Mouse (Mus musculus) retina, postnatal 7 days (tissue): ENCODE data around the gene Rapgef2.
"Not testable (repeated sequence)": the region's sequence is repeated elsewhere in the genome, so short reads cannot be mapped to it uniquely, and the experiment has no call there.

Source experiments
- DNase-seq: peaks from one replicate; pipeline ENCODE4 v3.0.0-alpha.2; 2012; ENCODE audit warnings: low read depth, low spot score

Gene Rapgef2

GRCm38 (mm10) chr3:79100831-79101230 is 185.5 kb downstream of the Rapgef2 start:
- DNase-seq = no peak

DNA sequence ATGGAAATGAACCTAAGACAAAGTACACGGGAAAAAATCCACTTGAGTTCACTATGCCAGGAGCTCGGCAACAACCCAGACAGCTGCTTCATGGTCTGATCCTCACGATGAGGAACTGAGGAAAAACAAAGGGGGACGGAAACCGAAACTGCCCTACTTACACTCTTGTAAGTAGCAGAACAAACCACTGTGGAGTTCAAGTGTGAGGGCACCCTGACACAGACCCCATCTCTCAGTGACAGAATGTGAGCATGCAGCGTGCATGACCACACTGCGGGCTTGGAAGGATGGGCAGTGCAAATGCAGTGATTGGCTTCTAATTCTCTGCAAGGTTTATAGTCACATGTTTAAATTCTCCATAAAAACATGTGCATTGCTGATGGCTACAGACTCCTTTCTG is 197.2 kb downstream of the Rapgef2 start:
- no peak for DNase-seq

DNA sequence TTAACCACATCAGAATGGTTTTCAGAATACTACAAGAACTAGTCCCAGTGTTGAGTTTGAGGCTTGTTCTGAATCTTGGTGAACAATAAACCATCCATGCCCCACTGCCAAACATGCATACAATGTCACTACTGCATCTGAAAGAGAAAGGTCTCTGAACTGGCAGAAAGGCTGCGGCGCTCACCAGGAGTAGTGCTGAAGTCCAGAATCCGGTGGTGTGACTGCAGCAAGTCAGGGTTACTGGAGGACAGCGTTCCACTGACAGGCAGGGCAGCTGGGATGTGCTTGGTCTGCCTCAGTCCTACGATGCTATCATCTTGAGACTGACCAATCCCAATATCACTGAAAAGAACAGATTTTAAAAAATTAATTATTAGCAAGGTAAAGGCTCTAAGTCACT is 197.9 kb downstream of the Rapgef2 start:
- no peak for DNase-seq

GRCm38 (mm10) chr3:79086282-79086681 is 200.0 kb downstream of the Rapgef2 start:
- no peak for DNase-seq

- DNase-seq = no peak
Observed at GRCm38 (mm10) chr3:79083881-79084280, 202.4 kb downstream of the Rapgef2 start.

DNA sequence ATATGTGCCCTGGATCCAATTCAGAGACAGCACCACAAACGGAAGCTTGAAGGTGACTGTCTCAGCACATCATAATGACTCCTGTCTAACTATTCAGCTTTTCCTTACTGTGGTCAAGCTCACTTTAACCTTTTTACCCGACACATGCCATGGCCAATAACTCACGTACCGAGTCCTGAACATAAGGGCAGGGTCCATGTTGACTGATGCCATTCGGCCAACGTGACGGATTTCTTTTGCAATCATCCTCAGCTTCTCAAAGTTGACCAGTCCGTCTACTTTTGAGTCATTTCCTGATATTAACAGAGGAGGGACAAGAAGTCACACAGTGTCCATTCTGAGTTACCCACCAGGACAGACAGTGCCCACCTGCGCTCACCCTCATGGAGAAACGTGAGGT is 203.3 kb downstream of the Rapgef2 start:
- DNase-seq = no peak

- no peak for DNase-seq
Observed at GRCm38 (mm10) chr3:79079076-79079475, 207.2 kb downstream of the Rapgef2 start.

- no peak for DNase-seq
Observed at GRCm38 (mm10) chr3:79074970-79075369, 211.3 kb downstream of the Rapgef2 start.

DNA sequence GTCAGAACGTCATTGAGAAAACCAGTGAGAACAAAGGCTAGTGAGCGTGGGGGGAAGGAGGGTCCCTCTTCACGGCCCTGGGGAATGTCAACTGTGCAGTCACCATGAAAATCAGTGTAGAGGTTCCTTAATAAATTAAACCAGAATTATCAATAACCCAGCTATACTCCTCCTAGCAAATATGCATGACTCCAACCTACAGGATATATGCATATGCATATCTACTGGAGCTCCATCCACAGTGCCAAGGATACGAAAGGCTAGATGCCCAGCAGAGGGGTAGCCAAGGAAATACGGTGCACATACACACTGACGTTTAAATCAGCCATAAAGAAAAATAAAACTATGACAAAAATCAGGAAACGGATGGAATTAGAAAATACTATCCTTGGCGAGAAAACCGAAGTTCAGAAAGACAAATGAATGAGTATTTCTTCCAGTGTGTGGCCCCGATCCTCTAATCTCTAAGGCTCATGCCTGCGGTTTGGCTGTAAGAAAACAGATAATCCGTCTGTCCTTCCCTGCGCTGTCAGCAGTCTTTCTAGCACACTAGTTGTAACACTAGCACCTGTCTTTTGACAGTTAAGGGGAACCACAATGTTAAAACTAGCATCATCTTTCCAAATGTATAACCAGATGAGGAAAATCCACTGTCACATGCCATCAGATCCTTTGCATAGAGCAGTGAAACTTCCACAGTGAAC is 212.6 kb downstream of the Rapgef2 start:
- no peak for DNase-seq

GRCm38 (mm10) chr3:79071561-79071960 is 214.8 kb downstream of the Rapgef2 start:
- no peak for DNase-seq

DNA sequence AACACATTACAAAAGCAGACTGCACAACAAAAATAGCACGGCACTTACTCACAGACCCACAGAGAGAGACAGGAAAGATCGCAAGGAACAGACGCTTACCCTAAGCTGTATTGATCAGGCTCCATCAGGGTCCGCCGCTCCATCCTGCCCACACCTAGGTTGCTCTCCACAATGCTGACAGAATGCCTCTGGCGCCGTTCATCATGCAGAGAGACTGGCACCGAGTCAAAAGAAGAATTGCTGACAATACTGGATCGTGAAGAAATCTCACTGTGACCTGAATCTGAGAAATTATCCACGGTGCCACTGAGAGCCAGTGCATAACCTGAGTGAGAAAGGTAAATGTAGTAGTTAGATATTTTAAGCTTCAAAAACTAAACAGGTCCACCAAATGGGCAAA is 216.4 kb downstream of the Rapgef2 start:
- no peak for DNase-seq

DNA sequence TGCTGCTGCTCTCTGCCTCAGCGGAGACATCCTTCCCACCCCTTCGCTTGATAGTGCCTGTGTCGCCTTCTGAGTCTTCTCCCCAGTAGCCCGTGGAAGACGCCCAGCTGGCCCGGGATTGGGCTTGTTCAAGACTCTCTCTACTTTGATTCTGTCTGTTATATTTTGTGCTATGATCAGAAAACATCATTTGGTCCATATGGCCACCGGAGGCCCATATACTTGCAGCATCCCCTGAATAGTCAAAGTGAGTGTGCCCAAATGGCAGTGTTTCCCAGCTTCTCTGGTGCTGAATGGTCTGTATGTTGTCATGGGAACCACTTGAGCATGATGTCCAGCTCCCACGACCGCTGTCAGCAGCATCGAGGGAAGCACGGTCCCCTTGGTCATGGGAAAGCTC is 217.3 kb downstream of the Rapgef2 start:
- DNase-seq = no peak

DNA sequence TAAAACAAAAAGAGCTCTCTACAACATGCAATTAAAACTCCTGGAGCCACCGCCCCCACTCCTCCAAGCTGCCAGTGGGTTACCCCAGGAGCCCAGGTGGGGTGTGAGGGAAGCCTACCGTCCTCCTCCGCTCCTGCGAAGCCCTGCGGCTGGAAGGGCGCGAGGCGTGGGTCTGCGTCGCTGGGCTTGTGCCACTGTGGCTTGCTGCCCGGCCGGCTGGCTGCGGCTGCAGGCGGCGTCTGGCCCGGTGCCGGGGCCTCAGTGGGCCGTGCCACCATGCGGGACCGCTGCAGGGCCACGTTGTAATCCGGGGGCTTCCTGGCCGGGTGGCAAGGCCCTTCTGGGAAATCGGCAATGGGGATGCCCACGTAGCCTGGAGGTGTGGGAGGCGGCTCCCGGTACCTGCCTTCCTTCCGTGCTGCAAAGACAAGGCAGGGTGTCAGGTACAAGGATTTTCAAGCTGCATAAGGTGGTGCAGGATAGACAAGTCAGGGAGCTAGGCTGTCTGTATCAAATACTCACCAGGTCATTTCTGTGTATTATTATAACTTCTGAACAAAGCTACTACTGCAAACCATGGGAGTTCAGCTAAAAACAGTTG is 219.8 kb downstream of the Rapgef2 start:
- no peak for DNase-seq

- no peak for DNase-seq
Observed at GRCm38 (mm10) chr3:79064096-79064495, 222.2 kb downstream of the Rapgef2 start.

DNA sequence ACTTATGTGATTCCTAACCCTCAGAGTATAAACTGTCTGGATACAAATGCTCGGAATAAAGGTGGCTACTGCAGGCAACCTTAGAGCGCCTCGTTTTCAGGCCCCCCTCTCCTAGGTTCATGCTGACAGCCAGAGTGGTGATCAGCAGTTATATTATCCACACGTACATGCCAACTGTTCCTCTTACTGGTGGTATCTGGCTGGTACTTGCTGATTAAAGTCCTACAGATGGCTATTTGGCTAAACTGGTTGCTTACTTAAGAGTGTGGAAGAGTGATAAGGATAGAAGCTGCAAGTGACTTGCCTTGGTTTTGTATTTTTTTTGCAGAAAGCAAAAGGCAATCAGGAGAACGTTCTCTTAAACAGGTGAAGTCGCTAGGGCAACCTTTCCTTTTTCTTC is 224.9 kb downstream of the Rapgef2 start:
- DNase-seq = no peak

GRCm38 (mm10) chr3:79058491-79058890 is 227.8 kb downstream of the Rapgef2 start:
- not testable (repeated sequence) for DNase-seq

GRCm38 (mm10) chr3:79045251-79045650 is 241.1 kb downstream of the Rapgef2 start:
- DNase-seq = no peak

GRCm38 (mm10) chr3:79042973-79043372 is 243.3 kb downstream of the Rapgef2 start:
- DNase-seq = no peak

DNA sequence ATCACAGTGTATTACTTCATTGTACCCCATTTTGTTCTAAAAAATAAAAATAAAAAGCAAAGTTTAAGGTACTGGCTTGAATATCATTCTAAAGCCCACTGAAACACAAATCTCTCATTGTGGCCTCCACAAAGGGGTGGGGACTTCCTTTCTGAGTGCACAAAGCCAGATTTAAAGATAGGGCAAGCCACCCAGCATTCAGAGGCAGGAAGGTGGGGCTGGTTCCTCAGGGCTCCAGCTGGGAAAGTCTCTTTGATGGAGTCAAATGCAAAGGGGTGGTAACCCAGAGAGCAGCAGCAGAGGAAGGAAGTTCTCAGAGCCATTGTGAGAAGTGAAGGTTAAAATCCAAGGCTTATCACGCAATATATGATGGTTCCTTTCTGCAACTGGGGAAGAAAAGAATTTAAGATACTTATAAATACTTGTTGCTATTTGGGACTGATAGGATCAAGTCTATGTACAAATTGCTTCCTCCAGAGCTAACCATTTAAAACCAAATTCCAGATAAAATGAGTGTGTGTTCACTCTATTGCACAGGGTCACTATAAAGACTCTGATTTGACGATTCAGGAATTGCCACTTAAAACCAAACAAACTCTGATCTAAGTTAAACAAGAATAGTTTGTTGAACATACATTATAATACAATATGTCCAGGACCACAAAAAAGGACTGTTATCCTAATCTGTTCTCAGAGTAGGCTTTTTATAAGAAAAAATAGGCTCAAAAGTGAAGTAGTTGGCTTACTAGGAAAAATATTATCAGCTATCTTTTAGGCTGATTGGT is 246.5 kb downstream of the Rapgef2 start:
- no peak for DNase-seq

GRCm38 (mm10) chr3:79039008-79039407 is 247.3 kb downstream of the Rapgef2 start:
- DNase-seq = no peak

DNA sequence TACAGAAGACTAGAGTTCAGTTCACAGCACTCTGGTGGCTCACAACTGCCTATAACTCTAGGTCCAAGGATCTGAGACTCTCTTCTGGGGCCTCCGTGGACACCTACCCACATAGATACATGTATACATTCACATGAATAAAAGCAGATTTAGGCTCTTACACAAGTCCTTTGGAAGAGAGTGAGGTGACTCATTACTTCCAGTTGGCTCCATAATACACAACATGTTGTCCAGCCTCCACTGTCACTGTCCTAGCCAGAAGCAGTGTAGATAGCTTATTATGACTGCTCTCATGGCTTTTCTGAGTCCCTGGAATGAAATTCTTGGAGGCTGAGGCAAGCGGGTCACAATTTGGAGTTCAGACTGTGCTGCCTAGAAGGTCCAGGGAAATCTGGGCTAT is 251.9 kb downstream of the Rapgef2 start:
- no peak for DNase-seq

DNA sequence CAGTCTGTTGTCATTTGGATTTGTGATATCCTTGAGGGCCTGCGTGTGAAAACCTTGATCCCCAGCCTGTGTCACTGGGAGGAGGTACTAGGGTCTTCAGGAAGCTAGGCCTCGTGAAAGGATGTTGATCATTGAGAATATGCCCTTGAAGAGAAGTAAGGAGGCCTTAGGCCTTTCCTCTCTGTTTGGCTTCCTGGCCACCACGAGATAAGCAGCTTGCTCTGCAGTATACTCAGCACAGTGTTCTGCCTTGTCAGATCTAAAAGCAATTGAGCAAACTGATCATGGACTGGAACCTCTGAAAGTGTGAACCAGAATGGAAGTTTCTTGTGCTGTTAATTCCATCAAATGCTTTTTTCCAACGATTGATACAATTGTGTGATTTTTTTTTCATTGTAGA is 255.5 kb downstream of the Rapgef2 start:
- DNase-seq = no peak
